Mouse (Mus musculus) cerebellum, adult 9-10 months (tissue): ENCODE measurements at regions not wholly inside any gene's neighbourhood (a gene's known extent, or its start where the extent isn't known, plus 50 kb on each side); places are given as distances from the start of the nearest gene placed in this dataset.

Experiments
- DNase-seq: peaks from one replicate; pipeline ENCODE4 v3.0.0; 2022

DNA sequence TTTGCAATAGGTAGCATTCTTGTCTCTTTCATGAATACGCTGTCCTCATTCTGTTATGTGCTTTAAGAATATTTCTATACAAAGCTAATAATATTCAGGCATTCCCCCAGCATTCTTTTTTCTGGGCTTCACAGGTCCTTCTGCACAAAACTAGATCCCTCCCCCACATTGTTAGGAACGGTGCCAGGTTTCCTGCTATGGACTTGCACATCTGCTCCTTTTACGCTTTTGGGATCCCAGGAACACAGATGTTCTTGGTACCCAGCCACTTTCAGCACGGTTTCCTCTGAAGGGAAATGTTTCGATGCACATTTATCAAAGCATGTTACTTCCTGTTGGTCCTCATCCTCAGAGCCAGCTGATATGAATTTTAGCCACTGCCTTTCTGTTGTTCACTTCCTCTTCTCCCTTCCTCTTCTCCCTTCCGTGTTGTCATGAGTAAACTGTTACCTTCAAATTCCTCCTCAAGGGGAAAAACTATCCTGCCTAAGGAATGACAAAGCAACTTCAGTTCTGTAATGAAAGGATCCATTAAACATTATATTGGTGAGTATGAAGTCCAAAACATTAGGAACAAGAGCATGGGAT, 209.9 kb upstream of the Gbe1 start:
- DNase-seq: no peak

DNA sequence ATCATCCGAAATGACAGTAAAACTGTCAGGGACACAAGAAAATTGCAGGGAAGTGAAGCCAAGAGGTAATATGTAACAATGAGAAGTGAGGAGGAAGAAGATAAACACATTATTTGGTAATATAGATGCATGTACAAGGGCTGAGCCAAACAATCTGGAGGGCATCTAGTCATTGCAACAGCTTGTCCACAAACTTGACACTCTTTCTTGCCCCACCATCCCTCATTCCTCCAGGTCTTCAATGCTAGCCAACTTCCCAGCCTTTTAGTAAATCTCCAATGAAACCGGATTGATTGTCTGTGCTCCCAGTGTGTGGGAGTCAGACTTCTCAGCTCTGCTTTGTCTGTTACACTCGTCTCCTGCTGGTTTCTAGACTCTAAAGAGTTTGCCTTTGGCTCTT, 172.3 kb upstream of the Gbe1 start:
- no peak for DNase-seq

DNA sequence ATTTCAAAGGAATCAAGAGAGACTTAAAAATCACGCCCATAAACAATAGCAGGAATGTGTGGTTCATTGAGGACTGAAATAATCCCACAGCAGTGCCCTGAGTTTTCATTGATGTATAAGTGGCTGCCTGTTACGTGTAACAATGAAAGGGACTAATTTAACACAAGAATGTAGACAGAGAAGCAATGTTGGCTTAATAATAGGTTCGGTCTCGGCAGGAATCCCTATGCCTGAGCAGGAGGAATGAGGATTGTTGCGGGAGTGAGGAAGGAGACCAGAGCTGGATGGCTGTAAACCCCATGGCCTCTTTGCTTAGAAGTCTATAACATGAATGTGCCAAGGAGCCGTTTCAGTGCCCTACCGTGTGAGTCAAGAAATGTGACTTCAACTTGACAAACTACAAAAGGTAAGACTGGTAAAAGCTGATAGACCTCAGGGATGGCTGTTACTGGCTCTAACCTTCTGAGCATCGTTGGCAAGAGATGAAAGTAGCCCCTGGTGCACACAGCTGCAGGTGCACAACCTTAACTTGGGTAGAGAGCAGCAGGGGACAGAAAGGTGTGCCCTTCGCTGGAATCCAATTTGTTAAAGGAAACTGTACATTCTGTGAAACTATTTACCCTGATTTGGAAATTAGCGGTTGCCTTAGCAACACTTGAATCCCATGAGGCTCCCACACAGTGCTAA, 165.9 kb upstream of the Gbe1 start:
- no peak for DNase-seq

DNA sequence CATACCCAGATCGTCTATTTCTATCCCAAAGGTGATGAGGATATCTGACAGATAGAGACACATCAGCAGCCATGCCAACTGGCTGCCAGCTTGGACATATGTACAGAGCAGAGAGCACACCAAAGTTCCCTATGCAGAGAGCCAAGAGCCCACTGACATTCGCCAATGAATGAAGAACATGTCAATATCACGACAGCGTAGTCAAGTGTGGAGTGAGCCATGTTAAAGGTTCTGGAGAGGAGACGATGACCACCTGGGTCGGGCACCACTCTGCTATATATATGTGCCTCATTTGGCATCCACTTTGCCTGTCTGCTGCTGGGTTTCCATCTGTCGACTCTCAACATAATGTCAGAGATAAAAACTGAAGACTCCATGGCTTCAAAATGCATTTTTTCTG, 159.2 kb upstream of the Gbe1 start:
- peak; percentile 1 for DNase-seq

DNA sequence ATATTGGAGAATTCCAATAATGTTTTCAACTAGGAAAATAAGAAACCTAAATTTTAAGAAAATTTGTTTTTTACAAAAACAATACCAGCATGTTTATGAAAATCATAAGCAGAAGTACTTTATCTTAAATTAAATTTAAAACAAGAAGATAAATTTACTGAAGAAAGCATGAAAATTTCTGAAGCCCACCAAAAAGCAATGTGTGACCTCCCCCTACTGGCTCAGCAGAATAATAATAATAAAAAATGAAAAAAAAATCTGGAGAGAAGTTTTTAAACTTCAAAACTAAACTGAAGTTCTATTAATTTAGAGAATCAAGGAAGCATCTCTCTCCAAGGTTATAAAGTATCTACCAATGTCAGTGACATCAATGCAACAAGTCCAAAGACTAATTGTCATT, 153.2 kb upstream of the Gbe1 start:
- DNase-seq: no peak

DNA sequence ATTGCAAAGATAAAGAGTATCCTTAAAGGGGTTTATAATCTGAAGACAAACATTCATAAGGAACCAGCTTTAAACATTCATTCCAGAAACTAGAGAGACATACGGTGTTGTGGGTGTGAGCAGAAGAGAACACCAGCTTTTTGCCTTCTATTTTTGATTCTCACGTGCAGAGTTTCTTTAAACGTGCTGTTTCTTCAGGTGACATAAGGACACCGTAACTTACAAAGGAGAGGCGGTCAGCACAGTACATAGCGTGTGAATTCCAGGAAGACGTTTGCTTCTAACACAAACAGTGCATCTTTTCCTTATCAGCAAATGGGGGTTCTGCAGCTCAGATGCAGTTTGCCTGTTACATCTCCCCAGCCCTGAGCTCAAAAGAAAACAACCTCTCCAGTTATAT, 138.6 kb upstream of the Gbe1 start:
- no peak for DNase-seq

DNA sequence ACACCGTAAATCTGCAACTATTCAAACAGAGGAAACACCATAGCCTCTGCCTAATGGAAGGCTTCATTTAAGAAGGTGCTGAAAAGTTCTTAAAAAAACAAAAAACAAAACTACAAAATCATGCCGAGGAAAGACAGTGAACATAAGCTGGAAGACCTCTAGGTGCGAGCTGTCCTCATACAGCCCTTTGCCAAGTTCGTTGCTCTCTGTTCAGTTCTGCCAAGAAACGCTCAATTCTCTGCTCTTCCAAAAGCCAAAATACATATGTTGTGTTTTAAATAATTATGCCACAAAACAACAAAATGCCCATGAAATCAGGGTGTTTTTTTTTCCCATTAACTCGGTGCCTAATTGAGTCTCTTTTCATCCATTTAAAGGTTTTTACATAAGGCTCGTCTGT, 134.8 kb upstream of the Gbe1 start:
- no peak for DNase-seq

DNA sequence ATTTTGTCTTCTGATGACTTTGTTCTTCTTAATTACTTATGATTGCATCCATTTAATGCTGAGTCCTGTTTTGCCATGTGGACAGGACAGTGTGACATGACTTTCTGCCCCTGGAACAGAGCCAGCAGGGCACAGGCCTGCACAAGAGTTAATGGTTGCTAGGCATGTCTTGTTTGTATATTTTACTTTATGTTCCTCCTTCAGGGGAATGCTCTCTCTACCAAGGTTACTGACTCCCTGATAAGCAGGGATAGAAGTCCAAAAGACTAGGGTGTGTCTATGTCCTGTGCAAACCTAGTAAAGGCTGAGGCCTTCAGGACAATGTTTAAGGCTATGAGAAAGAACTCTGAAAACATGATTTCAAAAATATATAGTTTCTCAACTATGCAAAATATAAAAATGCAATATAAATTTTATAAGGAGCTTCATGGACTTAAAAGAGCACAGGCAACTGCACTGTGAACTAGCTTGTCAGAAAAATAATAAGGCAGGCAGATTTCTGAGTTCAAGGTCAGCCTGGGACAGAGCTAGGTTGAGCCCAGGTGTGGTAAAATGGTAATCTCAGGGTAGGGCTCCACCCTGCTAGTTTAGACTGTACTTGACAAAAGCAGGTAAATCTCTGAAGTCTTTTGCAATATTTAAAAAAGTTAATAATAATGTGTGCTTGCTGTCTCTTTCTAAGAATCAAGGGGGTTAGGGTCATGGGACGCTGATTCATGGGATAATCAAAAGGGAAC, 99.7 kb upstream of the Gbe1 start:
- DNase-seq: no peak

DNA sequence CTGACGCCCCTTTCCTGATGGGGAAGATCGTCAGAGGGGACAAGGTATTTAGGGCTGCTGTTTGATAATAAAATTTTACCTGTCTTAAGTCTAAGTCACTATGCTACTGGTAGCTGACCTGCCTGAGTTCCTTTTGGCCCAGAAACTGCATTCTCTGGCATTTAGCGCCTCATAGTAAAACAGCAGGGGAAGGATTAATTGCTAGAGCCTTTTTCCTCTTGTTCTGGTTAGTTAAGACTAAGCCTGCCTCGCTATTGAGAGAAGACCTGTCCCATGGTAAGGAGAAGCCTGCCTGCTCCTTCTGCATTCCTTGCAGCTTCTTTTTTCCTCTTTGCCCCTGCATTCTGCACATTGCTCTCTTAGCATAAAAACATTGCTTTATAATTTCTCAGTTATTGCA, 98.9 kb upstream of the Gbe1 start:
- DNase-seq: no peak

DNA sequence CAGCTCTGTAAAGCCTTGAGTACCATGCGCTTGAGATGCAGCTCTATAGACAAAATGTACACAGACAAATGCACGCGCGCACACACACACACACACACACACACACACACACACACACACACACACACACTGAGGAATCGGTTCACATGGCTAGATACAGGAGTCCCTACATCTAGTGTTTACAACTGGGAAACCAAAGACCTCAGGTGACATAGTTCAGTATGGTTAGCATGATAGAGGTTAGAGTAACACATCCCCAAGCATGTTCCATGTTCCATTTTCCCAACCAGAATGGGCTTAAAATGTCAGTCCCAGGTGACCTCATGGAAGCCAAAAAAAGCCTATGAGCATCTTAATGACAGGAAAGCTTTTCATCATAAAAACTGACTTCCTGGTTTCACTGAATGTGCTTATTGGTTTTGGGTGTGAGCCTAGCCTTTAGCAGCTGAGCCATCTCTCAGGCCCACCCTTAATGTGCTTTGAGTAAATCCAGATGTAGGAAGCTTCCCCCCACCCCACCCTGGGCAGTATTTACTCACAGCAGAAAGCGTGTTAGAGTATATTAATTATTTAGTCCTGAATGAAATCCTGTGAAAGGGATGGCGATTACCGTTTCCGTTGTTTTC, 86.0 kb upstream of the Gbe1 start:
- no peak for DNase-seq

DNA sequence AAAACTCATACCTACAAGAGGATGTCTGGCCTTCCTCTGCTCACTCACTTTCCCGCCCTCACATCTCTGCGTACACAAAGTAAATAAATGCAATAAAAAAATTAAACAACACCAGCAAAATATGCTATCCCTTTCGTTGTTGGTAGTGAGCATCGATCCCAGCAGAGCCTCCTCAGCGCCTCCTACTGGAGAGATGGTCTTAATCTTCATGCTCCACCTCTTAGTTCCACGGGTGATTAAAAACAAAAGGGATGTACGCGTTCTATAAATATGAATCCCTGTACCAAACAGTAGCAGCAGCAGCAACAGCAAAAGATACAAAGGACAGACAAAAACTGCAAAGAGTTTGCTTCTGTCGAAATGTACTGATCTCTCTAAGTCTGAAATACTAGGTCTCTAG, 81.0 kb upstream of the Gbe1 start:
- no peak for DNase-seq

DNA sequence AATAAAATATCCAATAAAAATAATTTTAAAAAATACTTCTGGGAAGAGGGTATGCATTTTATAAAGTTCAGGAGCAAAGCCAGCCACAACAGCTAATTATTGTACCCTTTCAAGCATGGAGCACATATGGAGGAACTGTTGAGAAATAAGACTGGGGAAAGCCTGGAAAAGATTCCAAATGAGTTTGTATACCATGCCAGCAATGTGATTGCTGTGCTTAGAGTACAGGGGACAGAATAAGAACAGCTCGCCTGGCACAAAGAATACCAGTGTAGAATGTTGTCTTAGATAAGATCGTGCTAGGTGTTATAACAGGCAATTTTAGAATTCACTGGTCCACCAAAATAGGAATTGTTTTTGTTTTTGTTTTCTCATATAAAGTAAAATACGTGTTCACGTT, 78.6 kb upstream of the Gbe1 start:
- DNase-seq: no peak

DNA sequence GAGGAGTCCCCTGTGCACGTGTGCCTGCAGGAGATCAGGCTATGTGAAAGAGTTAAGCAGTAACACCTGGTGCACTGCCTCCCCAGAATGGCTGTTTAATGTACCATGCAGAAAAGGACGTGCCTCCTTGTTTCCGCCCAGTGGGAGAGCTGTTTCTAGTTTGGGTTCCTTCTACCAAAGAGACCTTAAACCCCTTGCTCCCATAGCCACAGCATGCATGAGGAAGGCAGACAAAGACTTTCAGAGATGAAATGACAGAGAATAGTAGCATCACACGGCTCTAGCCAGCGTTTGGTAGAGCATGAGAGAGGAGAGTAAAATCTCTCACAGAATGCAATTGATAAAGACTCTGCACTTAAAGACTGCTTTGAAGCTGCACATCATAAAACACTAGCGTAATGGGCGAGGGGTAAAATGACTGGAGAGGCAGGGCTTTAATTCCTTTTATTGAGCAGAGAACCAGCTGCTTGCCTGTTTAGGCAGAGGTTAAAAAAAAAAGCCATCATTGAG, 74.3 kb upstream of the Gbe1 start:
- DNase-seq: no peak

DNA sequence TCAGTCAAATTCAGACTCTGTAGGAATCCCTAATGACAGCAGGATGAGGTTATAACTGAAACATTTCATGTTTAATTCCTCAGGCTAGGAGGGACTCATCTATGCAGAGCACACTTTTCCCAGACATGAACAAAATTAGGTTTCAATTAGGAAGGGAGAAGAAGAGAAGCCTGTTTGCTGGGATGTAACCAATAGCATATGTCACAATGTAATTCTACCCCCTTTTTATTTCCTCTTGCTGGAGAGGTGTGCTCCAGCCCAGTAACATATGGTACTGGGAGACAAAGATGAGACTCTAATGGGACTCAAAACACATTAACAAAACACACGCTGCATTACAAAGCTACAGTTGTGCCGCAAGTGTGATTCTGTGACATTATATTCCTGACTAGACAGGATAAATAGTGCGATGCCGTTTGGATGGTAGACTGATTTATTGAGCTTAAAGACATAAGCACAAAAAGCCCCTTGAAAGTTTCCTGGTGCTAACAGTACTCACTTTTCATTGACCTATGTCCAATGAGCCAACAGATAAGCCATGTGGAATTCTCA, 69.5 kb upstream of the Gbe1 start:
- no peak for DNase-seq

DNA sequence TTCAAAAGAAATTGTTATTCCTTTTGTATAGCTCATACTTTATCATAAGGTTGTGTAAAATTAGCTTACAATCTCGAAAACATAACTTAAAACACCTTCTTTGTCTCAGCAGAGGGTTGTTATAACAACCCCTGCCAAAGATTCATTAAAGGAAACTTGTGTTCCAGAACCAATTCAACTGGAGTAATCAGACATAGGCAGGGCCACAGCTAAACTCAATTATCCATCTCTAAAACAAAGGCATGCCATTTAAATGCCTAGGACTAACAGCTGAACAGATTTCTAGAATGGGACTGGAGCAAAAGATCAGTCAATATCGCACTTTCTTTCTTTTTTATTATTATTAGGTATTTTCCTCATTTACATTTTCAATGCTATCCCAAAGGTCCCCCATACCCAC, 68.8 kb upstream of the Gbe1 start:
- DNase-seq: no peak

DNA sequence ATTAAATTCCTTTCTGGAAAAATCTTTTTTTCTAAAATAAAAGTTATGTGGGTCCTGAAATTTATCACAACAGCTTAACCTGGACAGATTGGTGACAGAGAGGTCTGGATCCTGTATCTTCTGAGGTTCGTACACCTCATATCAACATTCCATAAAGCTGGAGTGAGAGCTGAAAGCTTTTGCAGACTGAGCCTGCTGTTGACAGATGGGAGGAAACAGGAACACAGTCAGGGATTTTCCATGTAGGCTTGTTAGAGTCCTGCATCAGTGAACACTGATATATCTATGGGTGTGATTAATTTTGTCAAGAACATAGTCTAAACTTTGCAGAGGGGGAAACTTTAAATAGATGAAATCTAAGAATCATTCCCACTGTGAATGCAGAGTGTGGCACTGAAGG, 54.4 kb upstream of the Gbe1 start:
- DNase-seq: no peak

DNA sequence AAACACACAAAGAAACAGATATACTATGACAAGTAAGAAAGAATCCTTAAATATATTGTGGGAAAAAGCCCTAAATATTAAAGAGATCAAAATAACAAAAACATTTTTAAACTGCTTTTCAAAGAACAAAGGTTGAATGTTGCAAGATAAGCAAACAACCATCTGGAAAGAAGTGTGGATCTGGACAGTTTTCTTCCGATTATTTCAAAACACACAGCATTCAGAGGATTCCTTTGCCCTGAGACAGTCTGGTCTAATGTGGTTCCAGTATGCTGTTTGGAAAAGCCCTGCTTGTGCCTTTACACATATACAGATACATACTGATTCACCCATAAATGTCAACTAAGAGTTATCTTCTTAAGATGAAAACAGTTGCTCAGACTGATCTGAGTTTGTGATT, 53.6 kb upstream of the Gbe1 start:
- DNase-seq: no peak
